In genomic region chr11:75051712-75052550, GRCm38 (mm10) we compare ENCODE assay signal across 9 mouse cellular contexts.
DNase-seq lines count a peak whose midpoint lies in the region; ATAC-seq and TF ChIP-seq lines count a peak whose summit lies in the region.
"Had no signal": no experiment of that assay in that cellular context is flagged by ENCODE, and none has a peak within 500 bp of the region (broad histone marks: within the 10 kb centered on the region; RNA-seq: fewer than 3 reads in every experiment).

No protein-coding gene starts in this region.

- H3K4me3 ChIP-seq in spleen, adult 2 months (ENCODE audit: extremely low read depth, insufficient read depth, insufficient read length), result no peak overlapping the region
- H3K4me3 ChIP-seq in heart, embryonic 12.5 days, result no peak overlapping the region
- H3K4me3 ChIP-seq in kidney, postnatal 0 days (replicated peaks; ENCODE audit: low read depth, low read length), result no peak overlapping the region
- H3K4me3 ChIP-seq in thymus, adult 2 months (ENCODE audit: control insufficient read depth, insufficient read depth, low read length), result no peak overlapping the region

- TF ChIP-seq CTCF in spleen, adult 2 months (IDR thresholded peaks at IDR 0.05; ENCODE audit: extremely low read depth, insufficient read depth, insufficient read length, insufficient replicate concordance), result no peak
- TF ChIP-seq CTCF in kidney, postnatal 0 days (IDR thresholded peaks at IDR 0.05; ENCODE audit: low read depth), result peak; percentile 55
- TF ChIP-seq CTCF in thymus, adult 2 months (IDR thresholded peaks at IDR 0.05; ENCODE audit: borderline replicate concordance, control insufficient read depth, extremely low read depth, insufficient read depth, low read length, poor library complexity), result no peak

- no peak overlapping the region; the same call in 1 of the 2 replicates for H3K9ac ChIP-seq in heart, embryonic 12.5 days
- H3K9ac ChIP-seq in kidney, postnatal 0 days (ENCODE audit: low read depth, low read length), result no peak overlapping the region

- no peak for TF ChIP-seq POLR2A in spleen, adult 2 months (IDR thresholded peaks at IDR 0.05; ENCODE audit: low read depth, low read length)
- TF ChIP-seq POLR2A in thymus, adult 2 months (IDR thresholded peaks at IDR 0.05; ENCODE audit: control insufficient read depth, extremely low read depth, insufficient read depth, low read length, poor library complexity), result no peak

- peak; percentile 75 for ATAC-seq in heart, embryonic 12.5 days (ENCODE audit: insufficient number of reproducible peaks, low FRiP score)
- ATAC-seq in kidney, postnatal 0 days (replicated peaks; ENCODE audit: low FRiP score, low read depth), result peak; percentile 73

- H3K27me3 ChIP-seq in spleen, adult 2 months (ENCODE audit: control insufficient read depth, insufficient read depth, low read length), result no peaks in the 10 kb centered on the region
- no peaks in the 10 kb centered on the region for H3K27me3 ChIP-seq in heart, embryonic 12.5 days (replicated peaks)
- H3K27me3 ChIP-seq in kidney, postnatal 0 days (ENCODE audit: insufficient read depth, low read length), result no peaks in the 10 kb centered on the region
- H3K27me3 ChIP-seq in thymus, adult 2 months (ENCODE audit: control insufficient read depth, insufficient read depth, low read length), result no peaks in the 10 kb centered on the region

- DNase-seq in spleen, adult 2 months (ENCODE audit: low read depth in 1 of 2, low spot score in 2 of 2), result no peak
- DNase-seq in spleen, adult 12 weeks (ENCODE audit: low spot score), result no peak
- DNase-seq in kidney, postnatal 0 days (ENCODE audit: low spot score), result peak; percentile 94
- peak; percentile 85 for DNase-seq in lung, postnatal 10 days
- no peak for DNase-seq in spleen, postnatal 10 days (ENCODE audit: low spot score in 2 of 2)
- no peak for DNase-seq in urinary bladder, adult 2 months (ENCODE audit: low spot score)
- DNase-seq in thymus, adult 2 months, result no peak

- H3K27ac ChIP-seq in spleen, adult 2 months (ENCODE audit: insufficient read depth, low read length), result peak overlapping the region; percentile 28; the same call in 1 of the 2 replicates
- H3K27ac ChIP-seq in heart, embryonic 12.5 days (ENCODE audit: poor library complexity, severe bottlenecking), result peak overlapping the region; percentile 87
- peak overlapping the region; percentile 86 for H3K27ac ChIP-seq in kidney, postnatal 0 days
- H3K27ac ChIP-seq in thymus, adult 2 months (ENCODE audit: control insufficient read depth, insufficient read depth, low read length), result no peak overlapping the region

- no peaks in the 10 kb centered on the region for H3K4me1 ChIP-seq in spleen, adult 2 months (ENCODE audit: control insufficient read depth, insufficient read depth, insufficient read length)
- H3K4me1 ChIP-seq in heart, embryonic 12.5 days (replicated peaks), result peaks cover 58% of the 10 kb centered on the region
- peaks cover 60% of the 10 kb centered on the region for H3K4me1 ChIP-seq in kidney, postnatal 0 days (replicated peaks; ENCODE audit: insufficient read depth, low read length)
- H3K4me1 ChIP-seq in thymus, adult 2 months (replicated peaks; ENCODE audit: control insufficient read depth, insufficient read depth, low read length), result no peaks in the 10 kb centered on the region

- no peak overlapping the region for H3K4me2 ChIP-seq in heart, embryonic 12.5 days
- H3K4me2 ChIP-seq in kidney, postnatal 0 days (ENCODE audit: low read length), result 0 out of 2 replicates have a peak overlapping the region, but pooled peaks have one; percentile 9

- H3K36me3 ChIP-seq in spleen, adult 2 months (ENCODE audit: control insufficient read depth, insufficient read depth, low read length), result peaks cover 15% of the 10 kb centered on the region
- peaks cover 3% of the 10 kb centered on the region; the same call in 1 of the 2 replicates for H3K36me3 ChIP-seq in heart, embryonic 12.5 days
- no peaks in the 10 kb centered on the region for H3K36me3 ChIP-seq in kidney, postnatal 0 days (ENCODE audit: insufficient read depth, low read length)
- peaks cover 30% of the 10 kb centered on the region for H3K36me3 ChIP-seq in thymus, adult 2 months (ENCODE audit: control insufficient read depth, insufficient read depth, low read length)

- WGBS in spleen, adult 2 months, result 75% methylated on average over 13 of the region's 13 CpGs
- WGBS in heart, embryonic 12.5 days, result 35% methylated on average over 13 of the region's 13 CpGs
- WGBS in kidney, postnatal 0 days, result 12% methylated on average over 13 of the region's 13 CpGs
- 87% methylated on average over 13 of the region's 13 CpGs for WGBS in thymus, adult 2 months

- H3K9me3 ChIP-seq in heart, embryonic 12.5 days (replicated peaks), result no peaks in the 10 kb centered on the region
- no peaks in the 10 kb centered on the region for H3K9me3 ChIP-seq in kidney, postnatal 0 days (replicated peaks; ENCODE audit: low read length)
- H3K9me3 ChIP-seq: G1E had no signal

Comparison
In these comparisons a context has a peak if more than half of its experiments do, and no peak if none do; other contexts are left out.
1. DNase-seq: peak in kidney, postnatal 0 days (single experiment) and lung, postnatal 10 days (single experiment); none in spleen, adult 2 months (0 of 2), spleen, adult 12 weeks (single experiment), spleen, postnatal 10 days (0 of 2), urinary bladder, adult 2 months (single experiment) and thymus, adult 2 months (single experiment).